Mouse (Mus musculus): ENCODE measurements around the gene Gdap1l1.

Gene Gdap1l1

DNA sequence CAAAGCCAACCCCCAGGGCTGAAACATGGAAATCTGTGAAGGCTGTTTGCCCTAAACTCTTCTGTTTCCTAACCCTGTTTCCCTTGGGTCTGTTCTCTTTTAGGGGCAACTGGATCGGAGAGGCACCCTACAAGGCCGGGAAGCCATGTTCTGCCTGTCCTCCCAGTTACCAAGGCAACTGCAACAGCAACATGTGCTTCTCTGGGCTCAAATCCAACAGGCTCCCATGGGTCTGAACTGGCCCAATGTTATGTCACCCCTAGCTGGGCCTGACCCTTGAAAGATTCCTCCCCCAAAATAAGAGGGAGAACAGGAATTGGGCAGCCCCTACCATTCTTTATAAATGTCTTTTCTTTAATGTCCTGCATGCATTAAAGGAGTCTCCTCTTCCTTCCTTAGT is 63.9 kb downstream of the Gdap1l1 start:
- no peak for ATAC-seq (ENCODE audit: insufficient number of reproducible peaks, low FRiP score, low TSS enrichment)

DNA sequence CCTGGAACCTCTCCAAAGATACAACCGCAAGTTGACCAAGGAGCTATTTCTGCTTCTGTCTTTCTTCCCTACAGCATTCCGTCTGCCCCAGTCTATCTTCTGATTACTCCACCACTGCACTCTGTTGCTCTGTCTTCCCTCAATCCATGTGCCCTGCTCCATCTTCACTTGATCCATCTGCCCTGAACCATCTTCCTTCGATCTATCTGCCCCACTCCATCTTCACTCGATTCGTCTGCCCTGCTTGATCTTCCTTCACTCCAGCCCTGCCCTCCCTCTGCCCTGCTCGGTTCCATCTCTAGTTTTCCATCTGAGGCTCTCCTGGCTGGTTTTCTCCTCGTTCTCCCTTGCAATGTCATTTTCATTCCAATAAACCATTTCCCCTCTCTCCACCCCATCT is 64.9 kb downstream of the Gdap1l1 start:
- ATAC-seq (ENCODE audit: insufficient number of reproducible peaks, low FRiP score, low TSS enrichment), result no peak
